Mouse (Mus musculus) embryo, embryonic 11.5 days (tissue): Measurements from ENCODE around the gene Arhgdia.
"Not testable (repeated sequence)": the region's sequence is repeated elsewhere in the genome, so short reads cannot be mapped to it uniquely, and the experiment has no call there.

ENCODE experiments used
- DNase-seq: peaks from one replicate; pipeline ENCODE4 v3.0.0-alpha.2; 2012; ENCODE audit warnings: low read depth, low spot score

Gene Arhgdia

DNA sequence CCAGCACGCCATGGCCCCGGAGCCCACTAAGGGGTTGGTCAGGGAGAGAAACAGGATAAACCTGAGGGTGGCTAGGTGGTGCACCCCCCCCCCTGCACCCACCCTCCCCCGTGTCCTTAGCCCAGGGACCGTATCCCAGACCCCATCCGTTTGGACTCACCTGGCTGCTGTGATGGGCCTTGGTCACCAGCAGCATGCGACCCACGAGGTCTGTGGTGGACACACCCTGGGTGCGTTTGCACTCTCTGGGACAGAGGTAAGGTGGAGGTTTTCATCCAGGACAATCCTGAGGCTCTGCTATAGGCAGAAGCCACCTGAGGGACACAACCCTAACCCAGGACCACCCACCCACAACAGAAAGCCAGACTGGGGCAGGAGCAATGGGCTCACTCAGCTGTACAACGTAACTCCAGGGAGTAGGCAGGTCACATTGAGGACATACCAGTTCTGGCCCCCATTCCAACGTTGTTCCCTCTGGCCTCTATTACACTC lies 32.1 kb upstream of the Arhgdia start:
- DNase-seq: no peak

DNA sequence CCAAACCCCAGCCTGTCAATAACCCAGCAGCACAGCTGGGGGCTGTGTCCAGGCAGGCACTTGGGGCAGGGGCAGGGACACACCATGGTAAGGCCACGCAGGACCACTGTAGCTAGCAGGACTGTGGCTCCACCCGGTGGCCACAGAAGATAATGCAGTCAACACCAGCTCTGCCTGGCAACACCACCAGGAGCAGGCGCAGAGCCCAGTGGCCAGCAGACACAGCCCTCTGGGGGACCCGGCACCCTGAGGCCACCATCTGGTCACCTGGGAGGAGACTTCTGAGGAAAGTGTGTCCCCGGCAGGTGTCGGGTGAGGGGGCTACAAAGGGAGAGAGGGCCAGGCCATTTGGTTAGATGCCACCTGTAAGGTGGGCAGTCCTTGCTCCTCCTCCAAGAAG lies 31.3 kb upstream of the Arhgdia start:
- DNase-seq: no peak

- DNase-seq: no peak
These were observed 29.1 kb upstream of the Arhgdia start for GRCm38 (mm10) chr11:120610477-120611046.

DNA sequence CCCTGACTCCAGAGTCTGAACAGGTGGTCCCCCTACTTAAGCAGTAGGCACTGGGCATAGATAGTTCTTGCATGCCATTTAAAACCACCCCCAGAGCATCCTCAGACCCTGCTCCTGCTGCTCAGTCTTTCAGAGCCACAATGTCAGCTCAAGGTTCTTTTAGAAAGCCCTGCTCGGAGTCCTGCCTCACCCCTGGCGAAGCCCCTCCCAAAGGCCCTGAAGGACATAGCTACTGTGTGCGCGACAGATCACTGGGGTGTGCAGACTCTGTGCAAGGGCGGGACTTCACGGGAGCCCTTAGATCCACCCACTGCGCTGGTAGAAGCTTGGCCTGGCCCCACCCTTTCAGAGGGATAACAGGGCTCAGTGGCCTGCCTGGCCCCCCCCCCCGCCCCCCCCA lies 27.8 kb upstream of the Arhgdia start:
- DNase-seq: no peak

- no peak for DNase-seq
These were observed 27.0 kb upstream of the Arhgdia start, which contains the start of gene Npb for GRCm38 (mm10) chr11:120608241-120609034. Gene Npb, plus strand, starts transcription at chr11:120608477.

GRCm38 (mm10) chr11:120606764-120607163 lies 25.3 kb upstream of the Arhgdia start:
- DNase-seq: no peak

DNA sequence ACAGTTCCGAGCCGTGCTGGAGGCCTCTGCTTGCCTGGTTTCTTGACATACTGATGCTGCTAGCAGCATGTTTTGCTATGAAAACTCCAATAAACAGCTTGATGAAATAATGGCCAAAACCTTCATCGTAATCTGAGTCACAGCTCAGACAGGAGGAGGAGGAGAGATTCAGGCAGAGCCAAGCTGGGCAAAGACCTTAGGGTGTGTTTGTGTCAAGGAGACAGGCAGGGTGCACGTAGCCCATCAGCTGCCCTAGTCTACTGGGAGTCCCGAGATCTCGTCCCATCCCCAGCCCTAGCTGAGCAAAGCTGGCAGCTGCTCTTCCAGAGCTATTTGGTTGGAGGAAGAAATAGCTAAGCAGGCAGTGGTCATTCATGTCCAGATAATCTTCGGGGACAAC lies 24.2 kb upstream of the Arhgdia start:
- no peak for DNase-seq

DNA sequence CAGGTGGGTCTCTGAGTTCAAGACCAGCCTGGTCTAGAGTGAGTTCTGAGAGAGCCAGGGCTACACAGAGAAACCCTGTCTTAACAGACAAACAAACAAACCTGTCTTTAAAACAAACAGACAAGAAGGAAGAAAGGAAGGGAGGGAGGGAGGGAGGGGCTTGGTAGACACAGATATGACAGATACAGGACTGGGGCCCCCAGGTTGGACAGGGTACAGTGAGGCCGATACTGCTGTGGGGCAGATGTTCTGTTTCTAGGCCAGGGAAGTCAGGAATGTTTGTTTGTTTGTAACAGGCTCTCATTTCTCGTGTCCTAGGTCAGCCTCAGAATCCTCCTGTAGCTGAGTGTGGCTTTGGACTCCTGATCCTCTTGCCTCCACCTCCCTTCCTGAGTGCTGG lies 22.1 kb upstream of the Arhgdia start:
- DNase-seq: no peak

DNA sequence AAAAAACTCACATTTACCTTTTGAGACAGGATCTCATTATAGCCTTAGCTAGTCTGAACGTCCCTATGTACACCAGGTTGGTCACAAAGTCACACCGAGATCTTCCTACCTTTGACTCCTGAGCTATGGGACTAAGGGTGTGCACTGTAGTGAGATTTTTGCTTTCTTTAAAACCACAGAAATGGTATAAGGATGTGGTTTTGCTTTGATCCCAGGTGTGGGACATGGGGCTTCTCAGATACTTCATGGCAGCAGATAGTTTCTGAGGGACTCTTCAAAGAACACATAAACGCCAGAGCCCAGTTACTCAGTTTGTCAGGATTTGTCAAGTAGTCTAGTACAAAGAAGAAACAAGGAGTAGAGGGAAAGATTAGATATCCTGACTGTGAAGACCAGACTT lies 19.3 kb upstream of the Arhgdia start:
- no peak for DNase-seq

DNA sequence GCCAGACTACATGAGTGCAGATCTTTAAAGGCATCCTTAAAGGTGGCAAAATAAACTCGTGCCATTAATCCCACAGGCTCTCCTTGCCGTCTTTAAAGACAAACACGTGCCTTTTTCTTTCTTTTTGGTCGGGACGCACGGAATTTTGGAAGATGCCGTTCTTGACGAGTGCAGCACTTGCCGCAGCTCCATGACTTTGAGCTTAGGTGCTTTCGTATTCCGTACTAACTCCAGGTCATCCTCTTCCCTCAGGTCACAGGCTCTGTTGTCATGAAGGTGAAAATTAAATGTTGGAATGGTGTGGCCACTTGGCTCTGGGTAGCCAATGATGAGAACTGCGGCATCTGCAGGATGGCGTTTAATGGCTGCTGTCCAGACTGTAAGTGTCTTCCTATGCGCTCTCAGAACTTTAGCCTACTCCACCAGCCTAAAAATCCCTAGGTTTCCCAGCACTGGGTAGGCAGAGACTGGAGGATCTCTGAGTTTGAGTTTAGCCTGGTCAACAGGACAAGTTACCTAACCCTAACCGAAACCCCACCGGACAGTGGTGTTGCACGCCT lies 17.6 kb upstream of the Arhgdia start:
- DNase-seq: no peak

- peak; percentile 92 for DNase-seq
These were observed 17.0 kb upstream of the Arhgdia start, which contains the start of the genes Alyref and Anapc11 for GRCm38 (mm10) chr11:120598283-120598989. Gene Alyref, minus strand, starts transcription at chr11:120598365. Gene Anapc11, plus strand, starts transcription at chr11:120598421.

DNA sequence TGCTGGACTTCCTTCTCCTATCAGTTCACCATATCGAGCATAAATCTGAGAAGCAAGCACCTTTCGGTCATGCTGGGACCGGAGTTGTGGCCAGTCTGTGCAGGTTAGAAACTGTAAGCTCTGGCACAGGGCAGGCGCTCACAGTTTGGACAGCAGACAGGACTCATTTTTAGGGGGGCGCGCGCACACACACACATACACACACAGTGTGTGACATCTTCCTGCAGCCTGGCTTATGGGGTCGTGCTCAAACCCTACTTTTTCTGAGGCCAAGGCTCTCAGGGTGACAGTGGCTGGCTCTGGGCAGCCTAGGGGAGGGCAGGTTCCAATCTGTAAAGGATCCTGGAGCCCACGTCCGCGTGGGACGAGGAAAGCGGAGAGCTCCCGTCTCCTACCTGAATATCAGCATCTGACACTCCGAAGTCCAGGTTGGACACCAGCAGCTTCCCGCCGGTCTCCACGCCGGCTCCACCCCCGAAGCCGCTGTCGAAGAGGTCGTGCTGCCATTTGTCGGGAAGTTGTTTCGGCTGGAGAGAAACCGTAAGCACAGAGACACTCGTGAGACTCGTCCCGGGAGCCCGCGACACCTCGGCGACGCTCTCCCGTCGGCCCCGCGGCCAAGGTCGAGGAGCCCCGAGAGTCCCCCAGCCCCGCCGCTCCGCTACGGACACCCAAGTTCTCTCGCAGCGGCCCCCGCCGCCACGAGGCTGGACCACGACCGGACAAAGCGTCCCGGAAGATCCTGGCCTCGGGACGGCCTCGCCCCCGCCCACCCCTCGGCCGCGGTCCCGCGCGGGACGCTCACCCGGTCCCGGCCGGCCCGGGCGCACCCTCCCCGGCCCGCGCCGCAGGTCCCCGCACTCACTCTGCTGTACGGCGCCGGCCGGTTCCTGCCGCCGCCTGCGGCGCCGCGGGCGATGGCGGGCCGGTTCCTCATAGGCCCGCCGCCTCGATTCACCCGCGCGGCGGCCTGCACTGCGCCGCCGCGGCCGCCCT lies 16.1 kb upstream of the Arhgdia start:
- no peak for DNase-seq

GRCm38 (mm10) chr11:120588531-120588930 lies 7.1 kb upstream of the Arhgdia start:
- no peak for DNase-seq

GRCm38 (mm10) chr11:120583937-120584336 lies 2.5 kb upstream of the Arhgdia start:
- no peak for DNase-seq

- not testable (repeated sequence) for DNase-seq
These were observed 1.5 kb upstream of the Arhgdia start for GRCm38 (mm10) chr11:120582982-120583293.

- no peak for DNase-seq
These were observed 1.0 kb upstream of the Arhgdia start for GRCm38 (mm10) chr11:120582268-120582981.

DNA sequence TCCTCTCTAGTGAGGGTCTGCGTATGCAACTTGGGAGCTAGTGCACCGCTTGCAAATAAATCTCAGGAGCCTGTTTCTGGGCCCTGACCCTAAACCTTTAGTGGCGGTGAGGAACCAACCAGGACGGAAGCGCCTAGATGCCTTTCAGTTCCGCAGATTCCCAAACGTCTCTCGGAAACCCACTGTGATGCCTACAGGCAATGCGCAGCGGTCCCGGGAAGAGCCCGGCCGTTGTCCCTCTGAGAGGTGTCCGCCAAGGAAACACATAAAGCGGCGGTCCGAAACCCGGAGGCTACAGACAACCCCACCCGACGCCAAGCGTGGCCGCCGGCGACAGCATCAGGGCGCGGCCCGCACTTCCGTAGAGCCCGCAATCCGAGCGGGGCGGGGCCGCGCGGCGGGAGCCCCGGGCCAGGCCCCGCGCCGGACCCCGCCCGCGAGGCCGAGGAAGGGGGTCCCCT lies 523 bp downstream of the Arhgdia start:
- no peak for DNase-seq

DNA sequence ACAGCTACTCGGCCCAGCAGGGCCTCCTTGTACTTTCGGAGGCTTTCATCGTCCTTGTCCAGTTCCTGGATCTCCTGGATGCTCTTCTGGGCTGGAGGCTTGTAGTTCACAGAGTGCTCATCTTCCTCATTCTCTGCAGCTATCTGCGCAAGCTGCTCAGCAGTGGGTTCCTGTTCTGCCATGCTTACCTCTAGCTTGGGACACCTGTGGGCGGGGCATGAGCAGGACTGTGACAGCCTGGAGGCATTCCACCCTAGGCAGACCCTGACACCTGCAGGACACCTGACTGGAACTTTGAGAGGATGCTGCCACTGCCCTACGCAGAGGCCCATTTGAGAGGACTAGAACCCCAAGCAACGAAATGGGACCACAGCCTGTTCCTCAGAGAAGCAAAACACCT lies 1.2 kb downstream of the Arhgdia start:
- no peak for DNase-seq

DNA sequence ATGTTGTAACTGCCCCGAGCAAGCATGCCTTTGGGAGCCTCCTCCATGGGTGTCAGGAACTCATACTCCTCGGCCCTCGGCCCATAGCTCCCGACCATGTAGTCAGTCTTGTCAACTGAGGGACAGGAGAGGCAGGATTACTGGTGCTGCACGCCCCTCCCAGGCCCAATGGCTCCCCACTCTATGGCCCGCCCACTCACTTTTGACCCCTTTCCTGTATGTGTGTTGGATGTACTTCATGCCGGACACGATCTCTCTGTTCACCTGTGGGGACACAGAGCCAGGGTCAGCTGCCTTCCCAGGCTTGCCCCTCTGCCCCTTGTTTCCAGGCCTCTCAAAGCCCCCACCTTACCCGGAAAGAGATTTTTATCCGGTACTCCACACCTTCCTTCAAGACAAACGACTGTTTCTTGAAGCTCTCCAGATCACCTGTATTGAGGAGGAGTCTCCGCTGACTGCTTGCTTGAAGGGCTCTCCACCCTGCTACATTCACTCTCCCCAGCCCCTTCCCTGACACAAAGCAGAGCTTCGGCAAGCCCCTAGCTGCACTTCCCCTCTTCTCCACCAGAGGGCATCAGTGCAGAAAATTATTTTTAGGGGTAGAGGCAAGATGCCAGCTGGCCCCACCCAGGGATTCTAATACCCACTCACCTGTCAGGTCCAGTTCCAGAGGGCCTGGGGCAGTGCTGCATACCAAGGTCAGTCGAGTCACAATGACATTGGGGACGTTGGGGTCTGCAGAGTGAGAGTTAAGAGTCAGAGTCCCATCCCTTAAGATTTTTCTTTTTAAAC lies 1.9 kb downstream of the Arhgdia start:
- DNase-seq: peak; percentile 64
